Mouse (Mus musculus) c-Kit-positive CD71-positive TER-119-positive erythroid progenitor cells, embryonic 14.5 days (primary cell): Measurements from ENCODE around the gene Polr2c.
"Not testable (repeated sequence)": the region's sequence is repeated elsewhere in the genome, so short reads cannot be mapped to it uniquely, and the experiment has no call there.

Source experiments
- DNase-seq: peaks from one replicate; pipeline ENCODE4 v3.0.0-alpha.2; 2013; ENCODE audit warnings: low spot score

The Polr2c gene

DNA sequence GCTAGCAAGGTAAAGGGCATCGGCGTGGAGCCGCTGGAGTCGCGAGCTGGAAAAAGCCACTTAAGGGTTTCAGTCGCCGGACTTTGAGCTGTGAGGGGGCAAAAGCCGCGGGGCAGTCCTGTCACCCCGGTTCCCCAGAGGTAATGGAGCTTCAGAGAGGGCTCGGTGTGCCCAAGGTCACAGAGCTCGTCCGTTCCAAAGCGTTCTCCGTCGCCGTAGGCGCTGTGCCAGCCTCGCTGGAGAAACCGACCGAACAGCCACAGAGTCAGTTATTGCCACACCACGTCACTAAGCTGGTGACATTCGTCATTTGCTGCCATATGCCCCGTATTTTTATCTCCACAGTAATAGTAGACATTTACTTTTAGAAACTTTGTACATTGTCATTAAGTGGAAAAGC is 18.6 kb upstream of the Polr2c start:
- DNase-seq, result peak; percentile 67

DNA sequence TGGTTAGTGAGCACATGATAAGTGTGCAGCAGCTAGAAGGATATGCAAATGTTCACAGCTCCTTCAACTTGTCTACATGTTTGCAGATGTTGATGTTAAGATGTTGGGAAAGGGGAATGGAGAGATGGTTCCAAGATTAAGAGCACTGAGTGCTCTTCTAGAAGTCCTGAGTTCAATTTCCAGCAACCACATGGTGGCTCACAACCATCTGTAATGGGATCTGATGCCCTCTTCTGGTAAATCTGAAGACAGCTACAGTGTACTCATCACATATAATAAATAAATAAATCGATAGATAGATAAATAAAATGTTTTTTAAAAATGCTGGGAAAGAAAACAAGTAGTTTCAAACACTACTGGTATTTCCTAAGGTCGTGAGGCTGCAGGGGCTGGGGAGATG is 16.1 kb upstream of the Polr2c start:
- no peak for DNase-seq

DNA sequence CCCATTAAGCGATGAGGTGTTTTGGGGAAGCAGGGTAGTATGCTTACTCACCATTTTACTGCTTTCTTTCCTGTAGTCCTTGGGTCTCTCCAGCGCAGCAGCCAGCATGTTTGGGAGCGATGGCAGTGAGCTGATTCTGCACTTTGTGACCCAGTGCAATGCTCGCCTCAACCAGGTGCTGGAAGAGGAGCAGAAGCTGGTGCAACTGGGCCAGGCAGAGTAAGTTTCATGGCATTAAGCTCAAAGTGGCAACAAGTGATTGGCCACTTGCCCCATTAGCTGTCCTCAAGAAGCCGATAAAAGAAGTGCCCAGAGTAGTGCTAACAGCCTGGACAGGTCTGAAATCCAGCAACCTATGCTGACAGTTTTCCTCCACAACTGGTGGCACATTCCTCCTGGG is 7.2 kb upstream of the Polr2c start:
- no peak for DNase-seq

DNA sequence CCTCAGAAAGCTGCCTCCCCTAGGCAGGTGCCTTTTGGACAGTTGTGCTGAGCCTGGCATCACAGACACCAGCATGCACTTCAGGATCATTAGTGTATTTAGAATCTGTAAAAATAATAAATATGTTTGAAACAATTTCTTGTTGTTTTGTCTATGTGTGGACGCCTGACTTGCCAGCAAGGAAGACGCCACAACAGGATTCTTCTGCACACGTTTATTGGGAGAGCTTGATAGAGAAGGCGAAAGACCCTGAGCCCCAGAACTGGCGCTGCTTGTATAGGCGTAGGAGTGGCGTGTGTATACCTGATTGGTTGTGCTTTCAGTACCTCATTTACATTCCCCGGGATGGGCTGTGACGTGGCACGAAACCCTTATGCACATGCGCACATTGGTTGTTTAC is 2.5 kb upstream of the Polr2c start:
- DNase-seq, result not testable (repeated sequence)

DNA sequence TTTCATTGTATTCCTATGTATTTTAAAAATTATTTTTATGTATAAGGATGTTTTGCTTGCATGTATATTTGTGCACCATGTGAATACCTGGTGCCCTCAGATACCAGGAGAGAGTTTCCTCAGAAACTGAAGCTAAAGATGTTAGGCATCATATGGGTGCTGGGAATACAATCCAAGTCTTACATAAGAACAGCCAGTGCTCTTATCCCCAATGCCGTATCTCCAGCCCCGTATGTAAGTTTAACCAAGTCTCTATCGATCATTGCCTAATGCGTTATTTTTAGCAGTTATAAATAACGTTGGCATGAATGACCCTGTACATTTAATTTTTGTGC is 272 bp upstream of the Polr2c start:
- DNase-seq, result no peak

DNA sequence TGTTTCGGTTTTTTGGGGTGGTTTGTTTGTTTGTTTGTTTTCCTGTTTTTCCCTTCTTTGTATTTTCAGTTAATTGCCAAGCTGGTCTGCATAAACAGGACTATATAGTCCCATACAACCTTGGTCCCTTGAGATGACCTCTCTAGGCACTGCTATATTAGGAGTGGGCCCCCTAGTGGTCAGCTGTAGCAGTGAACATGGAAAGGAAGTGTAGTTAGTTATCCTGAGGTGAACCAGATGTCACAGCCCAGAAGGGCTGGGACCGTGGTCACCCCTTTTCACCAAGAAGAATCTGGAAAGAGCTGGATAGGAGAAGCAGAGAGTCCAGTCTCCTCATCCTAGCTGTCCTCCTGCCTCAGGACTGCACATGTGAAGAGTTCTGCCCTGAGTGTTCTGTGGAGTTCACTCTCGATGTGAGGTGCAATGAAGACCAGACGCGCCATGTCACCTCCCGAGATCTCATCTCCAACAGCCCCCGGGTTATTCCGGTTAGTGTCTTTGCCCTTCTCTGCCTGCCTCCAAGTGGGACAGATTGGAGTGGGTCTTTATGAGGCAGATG is 4.2 kb downstream of the Polr2c start:
- no peak for DNase-seq

DNA sequence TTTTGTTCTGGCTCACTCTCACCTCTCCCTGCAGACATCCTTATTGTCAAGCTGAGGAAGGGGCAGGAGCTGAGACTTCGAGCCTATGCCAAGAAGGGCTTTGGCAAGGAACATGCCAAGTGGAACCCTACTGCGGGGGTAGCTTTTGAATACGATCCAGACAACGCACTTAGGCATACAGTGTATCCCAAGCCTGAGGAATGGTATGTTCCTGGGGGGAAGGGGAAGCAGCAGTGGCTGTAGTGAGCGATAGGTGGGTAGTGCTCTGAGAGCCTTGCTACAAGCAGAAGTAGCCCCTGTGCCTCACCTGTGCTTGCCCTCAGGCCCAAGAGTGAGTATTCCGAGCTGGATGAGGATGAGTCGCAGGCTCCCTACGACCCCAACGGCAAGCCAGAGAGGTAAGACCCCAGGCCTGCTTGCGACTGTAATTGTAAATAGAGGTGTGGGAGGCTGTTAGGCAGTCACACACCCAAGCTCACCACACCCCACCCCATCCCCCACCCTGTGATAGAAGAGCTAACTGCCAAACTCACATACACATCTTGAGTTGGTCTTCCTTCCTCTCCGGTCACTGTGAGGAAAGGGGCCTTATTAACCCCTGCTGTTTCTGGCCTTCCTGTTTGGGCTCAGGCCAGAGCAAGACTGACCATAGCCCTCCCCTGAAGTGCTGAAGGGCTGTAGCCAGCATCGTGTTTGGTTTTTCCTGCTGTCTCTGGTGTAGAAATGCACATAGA is 5.4 kb downstream of the Polr2c start:
- DNase-seq, result no peak

DNA sequence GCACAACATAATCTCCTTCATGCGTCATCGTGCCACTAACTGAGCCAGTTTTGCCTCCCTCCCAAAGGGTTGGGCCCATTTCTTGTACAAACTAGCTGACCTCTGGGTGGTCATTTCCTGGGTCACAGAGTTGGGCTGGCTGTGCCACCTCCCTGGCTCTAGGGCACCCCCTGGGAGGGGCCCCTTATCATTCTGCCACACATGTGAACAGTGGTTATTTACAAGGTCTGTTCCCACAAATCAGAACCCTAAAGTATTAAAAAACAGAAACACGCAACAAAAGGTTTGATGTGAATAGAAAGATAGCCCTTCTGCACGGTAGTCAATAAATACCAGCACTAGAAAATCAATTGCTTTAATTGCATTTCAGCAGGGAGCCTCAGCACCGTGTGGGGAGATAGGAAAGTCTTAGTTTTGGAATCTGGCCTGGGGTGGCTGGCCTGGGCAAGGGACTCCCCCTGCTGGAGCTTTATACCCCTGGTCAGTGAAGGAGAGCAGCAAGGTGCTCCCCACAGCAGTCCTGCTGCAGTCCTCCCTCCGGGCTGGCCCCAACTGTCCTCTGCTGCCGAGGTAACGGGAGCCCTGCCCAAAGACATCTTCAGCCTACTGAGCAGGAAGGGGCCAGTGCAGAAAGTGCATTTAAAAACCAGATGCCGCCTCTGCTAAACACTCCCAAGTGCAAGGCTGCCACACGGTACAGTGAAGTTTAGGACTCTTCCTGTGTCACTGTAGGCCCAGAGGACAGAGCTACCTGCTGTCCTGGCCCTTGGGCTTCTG is 6.8 kb downstream of the Polr2c start:
- no peak for DNase-seq

DNA sequence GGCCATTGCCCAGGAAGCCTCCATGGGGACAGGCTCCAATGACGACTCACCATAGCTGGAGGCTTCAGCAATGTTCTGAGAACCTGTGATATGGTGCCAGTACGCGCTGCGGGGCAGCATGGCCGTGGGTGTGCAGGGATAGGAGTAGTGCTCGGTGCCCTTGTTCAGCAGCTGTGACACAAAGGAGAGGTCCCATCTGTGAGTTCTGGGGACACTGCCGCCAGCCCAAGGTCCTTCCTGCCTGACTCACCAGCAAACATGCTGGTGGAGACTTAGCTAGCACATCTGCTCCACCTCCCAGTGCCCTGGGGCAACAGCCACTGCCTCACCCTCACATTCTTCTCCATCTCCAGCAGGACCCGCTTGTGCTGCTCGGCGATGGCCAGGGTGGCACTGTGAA is 8.0 kb downstream of the Polr2c start:
- no peak for DNase-seq

DNA sequence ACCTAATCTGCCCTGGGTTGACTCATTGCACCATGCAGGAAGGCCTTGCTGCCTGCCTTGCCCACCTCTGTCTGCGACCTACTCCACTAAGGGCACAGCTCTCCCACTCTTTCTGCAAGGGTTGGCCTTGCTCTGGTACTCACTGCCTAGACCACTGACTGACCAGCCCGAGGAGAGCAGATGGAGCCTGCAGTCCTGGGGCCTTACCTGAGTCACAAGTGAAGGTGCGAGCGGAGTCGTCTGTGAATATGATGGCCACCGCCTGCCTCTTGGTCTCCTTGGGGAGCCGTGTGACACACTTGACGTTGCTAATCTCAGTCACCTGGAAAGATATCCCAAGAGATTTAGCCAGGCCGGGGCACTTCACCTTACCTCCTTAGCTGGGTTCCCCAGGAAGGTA is 9.7 kb downstream of the Polr2c start:
- DNase-seq, result no peak

DNA sequence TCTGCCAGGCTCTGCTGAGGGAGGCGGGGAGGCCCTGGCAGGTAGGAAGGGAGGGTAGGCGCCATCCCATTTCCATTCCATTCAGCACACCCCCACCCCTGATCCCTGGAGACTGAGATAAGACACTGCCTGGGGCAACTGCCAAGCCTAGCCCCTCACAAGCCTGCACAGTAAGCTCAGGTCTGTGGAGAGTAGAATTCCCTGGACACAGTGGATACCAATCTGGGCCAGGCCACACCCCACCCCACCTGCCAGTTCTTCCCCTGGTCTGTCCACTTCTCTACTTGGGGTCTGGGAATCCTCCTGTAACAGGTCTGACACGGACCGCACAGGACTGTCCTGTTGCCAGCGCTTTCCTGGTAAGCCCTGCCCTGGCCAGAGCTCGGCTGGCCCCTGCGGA is 11.9 kb downstream of the Polr2c start:
- no peak for DNase-seq

DNA sequence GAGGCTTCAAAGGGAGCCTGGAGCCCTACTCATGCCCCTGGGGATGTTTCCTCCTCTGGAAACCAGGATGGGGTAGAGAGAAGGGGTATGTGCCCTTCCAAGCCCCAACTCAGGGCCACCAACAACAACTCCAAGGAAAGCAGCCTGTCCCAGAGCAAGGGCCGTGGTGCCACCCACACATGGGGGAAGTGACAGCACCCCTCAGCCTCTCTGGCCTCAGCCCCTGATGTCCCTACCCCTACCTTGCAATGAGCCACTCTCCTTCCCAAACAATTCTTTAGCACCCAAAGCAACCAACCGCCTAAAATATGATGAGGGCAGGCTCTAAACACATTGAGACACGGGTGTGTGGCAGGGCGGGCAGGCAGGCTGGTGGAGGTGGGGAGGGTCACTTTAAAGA is 12.8 kb downstream of the Polr2c start:
- no peak for DNase-seq

DNA sequence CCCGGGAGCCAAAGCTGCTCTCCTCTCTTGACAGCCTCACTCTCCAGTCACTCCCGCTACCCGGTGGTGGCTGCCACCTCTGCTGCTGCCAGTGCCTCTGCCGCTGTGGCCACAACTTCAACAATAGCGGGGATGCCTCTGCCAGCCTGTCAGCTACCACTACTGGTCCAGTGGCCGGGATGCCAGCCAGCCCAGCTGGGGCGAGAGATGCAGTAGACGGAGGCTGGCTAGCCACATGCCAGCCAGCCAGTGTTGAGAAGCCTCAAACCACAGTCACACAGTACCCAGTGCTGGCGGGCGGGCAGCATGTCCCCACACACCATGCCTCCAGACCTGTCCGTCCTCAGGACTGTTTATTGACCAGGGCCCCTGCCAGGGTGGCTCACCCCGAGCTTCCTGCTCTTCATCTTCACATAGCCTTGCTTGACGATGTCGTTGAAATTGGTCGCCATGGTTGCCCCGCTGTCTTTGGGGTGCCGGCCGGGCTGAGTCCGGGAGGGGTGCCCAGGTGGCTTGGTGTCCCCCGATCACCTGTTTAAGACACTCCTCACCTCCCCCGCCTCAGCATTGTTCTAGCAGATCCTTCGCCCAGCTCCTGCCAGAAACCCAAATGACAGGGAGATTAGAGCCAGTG is 13.3 kb downstream of the Polr2c start:
- DNase-seq, result no peak

DNA sequence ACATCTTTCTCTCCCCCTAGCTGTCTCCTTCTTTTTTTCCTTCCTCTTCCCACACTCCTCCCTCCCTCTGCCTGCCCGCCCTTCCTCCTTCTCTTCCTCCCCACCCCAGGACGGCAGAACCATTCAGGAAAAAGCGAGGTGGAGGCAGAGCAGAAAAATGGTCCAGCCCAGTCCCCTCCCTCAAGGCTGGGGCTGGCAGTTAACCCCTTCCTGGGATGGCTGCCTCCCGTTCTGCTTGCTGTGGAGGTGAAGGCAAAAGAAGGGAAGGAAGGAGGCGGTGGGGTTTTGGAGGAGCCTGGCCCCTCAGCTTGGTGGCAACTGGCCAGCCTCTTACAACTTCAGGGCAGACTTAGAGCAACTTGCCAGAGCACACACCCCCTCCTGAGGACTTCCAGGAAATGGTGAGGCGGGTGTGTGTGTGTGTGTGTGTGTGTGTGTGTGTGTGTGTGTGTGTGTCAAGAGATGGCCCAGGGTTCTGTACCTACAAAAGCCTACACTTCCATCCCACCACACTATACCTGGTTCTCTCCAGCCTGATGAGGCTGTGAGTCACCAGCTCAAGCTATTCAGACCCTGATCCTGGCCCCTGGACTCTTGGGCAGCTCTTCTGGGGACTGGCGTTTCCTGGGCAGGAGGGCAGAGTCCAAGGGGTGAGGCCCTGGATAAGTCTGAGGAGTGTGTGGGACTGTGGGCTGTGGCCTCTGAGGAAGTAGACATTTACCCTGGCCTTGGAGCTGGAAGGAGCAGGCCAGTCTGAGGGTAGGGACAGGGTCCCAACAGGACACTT is 14.1 kb downstream of the Polr2c start:
- no peak for DNase-seq

DNA sequence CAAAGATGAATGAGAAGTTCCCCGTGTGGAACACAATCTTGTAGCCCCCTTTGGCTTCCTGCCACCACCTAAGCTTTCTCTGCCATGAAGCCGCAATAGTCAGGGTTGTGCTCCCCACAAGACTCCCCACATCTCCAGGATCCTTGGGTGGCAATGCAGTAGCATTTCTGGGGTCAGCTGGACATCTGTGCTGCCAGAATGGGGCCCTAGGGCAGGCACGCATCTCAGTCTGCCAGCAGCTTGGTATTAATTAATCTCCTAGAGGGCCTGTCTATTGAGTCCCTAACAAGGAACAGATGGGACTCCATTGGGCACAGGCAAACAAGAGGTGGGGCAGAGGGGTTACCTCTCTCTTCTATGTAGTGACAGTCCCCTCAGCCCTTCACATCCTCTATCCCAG is 14.9 kb downstream of the Polr2c start:
- no peak for DNase-seq

DNA sequence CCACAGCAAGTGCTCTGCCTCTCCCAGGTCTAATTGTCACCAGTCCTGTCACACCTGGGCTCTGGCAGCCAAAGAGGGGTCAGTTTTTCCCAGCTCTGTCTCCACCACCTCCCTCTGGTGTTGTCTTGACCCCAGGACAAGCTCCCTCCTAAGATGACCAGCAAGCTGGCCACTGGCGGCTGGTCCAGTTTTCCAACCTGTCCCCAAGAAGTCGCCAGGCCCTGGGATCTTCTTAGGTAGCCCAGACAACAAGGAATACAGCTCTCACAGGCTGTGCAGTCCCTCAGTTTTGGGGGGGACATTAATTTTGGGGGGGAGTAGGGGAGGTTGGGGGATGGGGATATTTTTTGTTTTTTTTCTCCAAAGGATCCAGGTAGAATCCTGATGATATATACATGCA is 15.3 kb downstream of the Polr2c start:
- DNase-seq, result no peak

DNA sequence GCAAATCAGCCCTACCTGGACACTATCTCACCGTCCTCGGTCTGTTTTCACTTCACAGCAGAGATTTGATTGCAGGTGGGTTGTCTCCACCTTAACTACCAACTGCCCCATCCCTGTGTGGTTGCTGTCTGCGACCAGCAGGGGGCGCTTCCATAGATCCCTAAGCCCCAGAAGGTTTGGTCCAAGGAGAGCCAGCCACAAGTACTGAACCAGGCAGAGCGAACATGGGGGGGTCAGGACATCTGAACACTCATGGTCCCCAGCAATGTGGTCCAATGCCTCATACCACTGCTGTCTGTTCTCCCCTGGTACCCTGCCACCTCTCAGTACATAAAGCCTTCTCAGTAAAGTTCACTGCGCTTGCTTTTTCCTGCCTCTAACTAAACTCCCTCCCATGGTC is 17.1 kb downstream of the Polr2c start:
- peak; percentile 81 for DNase-seq

DNA sequence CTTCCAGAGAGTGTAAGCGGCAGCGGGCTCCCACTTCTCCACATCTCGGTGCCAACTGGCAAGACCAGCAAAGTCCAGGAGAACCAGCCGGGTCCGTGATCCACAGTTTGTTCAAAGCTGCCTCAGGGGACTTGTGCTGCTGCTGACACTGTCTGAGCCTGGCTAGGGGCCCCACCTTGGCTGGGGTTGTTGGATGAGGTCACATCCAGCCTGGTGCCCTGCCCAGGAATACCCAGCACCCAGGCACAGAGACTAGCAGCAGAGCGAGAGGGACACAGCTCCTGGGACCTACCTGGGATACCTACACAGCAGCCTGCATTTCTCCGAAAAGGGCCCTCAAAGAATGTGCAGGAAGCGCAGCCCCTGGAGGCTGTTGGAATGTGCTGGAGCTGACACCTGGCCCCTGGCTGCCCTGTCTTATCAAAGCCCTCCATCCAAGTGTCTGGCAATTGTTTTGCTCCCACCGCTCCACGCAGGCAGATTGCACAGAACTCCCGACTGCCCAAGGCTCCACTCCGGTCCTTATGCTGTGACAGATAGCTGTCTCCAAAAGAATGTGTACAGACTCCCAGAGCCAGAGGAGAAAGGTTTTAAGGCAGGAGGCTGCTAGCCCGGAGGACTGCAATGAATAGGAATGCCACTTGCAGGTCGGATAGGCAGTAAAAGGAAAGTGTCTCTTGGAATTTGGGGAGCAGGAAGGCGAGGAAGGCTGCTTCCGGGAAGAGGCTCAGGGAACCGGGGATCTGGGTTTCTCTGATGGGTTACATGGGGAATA is 18.0 kb downstream of the Polr2c start:
- DNase-seq, result no peak

DNA sequence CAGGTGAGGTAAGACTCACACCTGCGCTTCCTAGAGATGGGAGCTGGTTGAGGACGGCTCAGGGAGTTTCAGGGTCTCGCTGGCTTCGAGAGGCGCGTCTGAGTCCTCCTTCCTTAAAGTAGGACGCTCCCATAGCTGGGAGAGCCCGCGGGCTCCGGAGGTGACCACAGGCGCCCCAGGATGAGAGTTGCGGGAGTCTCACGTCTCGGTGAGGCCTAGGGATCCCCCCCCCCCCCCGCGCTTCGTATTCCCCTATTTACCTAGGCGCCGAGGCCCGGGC is 18.6 kb downstream of the Polr2c start:
- DNase-seq, result no peak

DNA sequence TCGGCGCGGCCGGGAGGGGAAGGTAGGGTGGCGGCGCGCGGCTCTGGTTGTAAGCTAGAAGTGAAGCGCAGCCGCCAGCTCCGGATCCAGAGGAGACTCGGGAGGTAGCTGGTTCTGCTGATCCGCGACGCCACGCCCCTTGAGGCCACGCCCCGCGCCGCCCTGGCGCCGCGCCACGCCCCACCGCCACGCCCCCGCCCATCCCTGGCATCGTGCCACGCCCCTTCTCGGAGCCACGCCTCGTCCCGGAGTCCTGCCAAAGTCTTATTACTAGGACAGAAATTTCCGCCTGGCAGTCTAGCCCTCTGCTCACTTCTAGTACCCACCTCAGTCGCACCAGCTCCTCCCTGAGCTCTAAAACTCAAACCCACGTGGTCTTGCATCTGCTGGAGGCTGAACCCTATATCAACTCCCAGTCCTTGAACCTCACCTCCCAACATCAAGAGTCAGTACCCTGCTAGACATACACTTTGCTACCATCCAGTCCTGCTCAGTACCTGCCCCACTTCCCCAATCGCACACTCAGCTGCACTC is 19.0 kb downstream of the Polr2c start, which contains the start of gene Dok4:
TSS of gene Dok4 (minus strand) at position 134 of the 534 bp plus-strand sequence.
- DNase-seq, result peak; percentile 83

DNA sequence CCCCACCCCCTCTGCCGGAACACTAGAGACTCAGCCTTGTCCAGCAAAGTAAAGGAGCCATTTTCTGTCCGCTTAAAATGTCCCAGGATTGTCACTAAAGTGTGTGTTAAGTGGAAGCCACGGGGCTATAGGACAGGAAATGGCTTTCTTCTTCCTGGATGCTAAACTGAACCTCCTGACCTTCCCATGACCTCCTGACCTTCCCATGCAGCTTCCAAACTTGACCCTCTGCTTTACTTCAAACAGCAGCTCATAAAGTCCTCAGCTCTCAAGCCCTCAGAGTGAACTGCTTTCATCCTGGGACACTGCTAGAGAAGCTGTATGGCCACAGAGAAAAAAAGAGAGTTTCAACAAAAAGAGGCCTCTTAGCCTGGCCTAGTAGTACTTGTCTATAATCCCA is 19.6 kb downstream of the Polr2c start:
- DNase-seq, result no peak
